Mouse (Mus musculus): ENCODE measurements around the gene Aprt.

Aprt gene

GRCm38 (mm10) chr8:122526526-122527170, 50.1 kb downstream of the Aprt start:
- DNase-seq = no peak

GRCm38 (mm10) chr8:122526084-122526483, 50.6 kb downstream of the Aprt start:
- DNase-seq = no peak

GRCm38 (mm10) chr8:122525004-122525403, 51.7 kb downstream of the Aprt start:
- DNase-seq = no peak
